Mouse (Mus musculus) heart, embryonic 12.5 days (tissue): ENCODE results near the gene Narfl. TPM values are rescaled to one million over a fixed set of nuclear protein-coding genes. Genes with fewer than 3 reads are reported as not detected.

Experiments used
- ATAC-seq: fragments of 200-750 bp; cut with Nextera tagmentation; 2 replicates; pipeline ENCODE4 v1.8.0; 2017; ENCODE audit warnings: moderate TSS enrichment, moderate library complexity; ENCODE audit not compliant: insufficient number of reproducible peaks, low FRiP score
- H3K27ac ChIP-seq: fragments of 300-500 bp; sonication (generic); 2 replicates; pipeline ENCODE4 v1.5.1; 2016; ENCODE audit warnings: mild to moderate bottlenecking, moderate library complexity; ENCODE audit not compliant: poor library complexity, severe bottlenecking
- H3K27me3 ChIP-seq: fragments of 300-500 bp; sonication (generic); replicated peaks from 2 replicates; pipeline ENCODE4 v1.6.1; 2016; ENCODE audit warnings: mild to moderate bottlenecking, moderate library complexity
- H3K36me3 ChIP-seq: fragments of 300-500 bp; sonication (generic); 2 replicates; pipeline ENCODE4 v1.6.1; 2016; ENCODE audit warnings: mild to moderate bottlenecking, moderate library complexity
- H3K4me1 ChIP-seq: fragments of 300-500 bp; sonication (generic); replicated peaks from 2 replicates; pipeline ENCODE4 v1.6.1; 2016; ENCODE audit warnings: mild to moderate bottlenecking
- H3K4me2 ChIP-seq: fragments of 300-500 bp; sonication (generic); 2 replicates; pipeline ENCODE4 v1.6.1; 2016; ENCODE audit warnings: mild to moderate bottlenecking, moderate library complexity
- H3K4me3 ChIP-seq: fragments of 300-500 bp; sonication (generic); 2 replicates; pipeline ENCODE4 v1.5.1; 2016; ENCODE audit warnings: mild to moderate bottlenecking
- H3K9ac ChIP-seq: fragments of 300-500 bp; sonication (generic); 2 replicates; pipeline ENCODE4 v1.6.1; 2016; ENCODE audit warnings: mild to moderate bottlenecking, moderate library complexity
- H3K9me3 ChIP-seq: fragments of 300-500 bp; sonication (generic); replicated peaks from 2 replicates; pipeline ENCODE4 v1.6.1; 2016; ENCODE audit warnings: mild to moderate bottlenecking, moderate library complexity
- WGBS: fragments of 180-500 bp; shearing (Covaris S2); methylation state at CpG from one replicate; pipeline ENCODE4 v1.1.7; 2016; 5-methylcytosine and 5-hydroxymethylcytosine counted together
- polyA plus RNA-seq: library from polyadenylated mRNA; unstranded; fragments of >200 nt; fragmentation: Nextera tagmentation; extraction: Ambion mirVana; gene quantifications from 2 replicates; pipeline ENCODE4 v1.2.1, GENCODE M21; 2016

Gene Narfl
- polyA plus RNA-seq, 1 experiment from 2014 or later, result 31.8 TPM

DNA sequence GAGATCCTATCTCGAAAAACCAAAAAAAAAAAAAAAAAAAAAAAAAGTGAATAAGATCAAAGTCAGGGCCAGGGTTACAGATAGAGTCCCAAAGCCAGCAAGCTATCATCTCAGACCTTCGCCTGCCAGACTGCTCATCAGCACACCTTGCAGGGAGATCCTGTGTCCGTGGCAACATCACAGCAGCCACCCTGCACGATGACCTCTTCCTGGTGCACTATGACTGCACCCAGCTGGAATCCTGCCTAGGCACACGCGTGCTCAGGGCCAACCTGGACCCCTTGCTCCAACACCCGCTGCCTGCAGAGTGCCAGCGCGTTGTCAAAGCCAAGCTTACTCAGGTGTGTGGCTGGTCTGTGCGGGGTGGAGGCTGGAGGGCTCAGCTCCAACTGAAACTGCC, 29.3 kb upstream of the Narfl start:
- Histone ChIP-seq H3K27me3 (peaks cover 38% of the 10 kb centered on the region), H3K27ac (no peak overlapping the region), H3K4me1 (no peaks in the 10 kb centered on the region), H3K9me3 (no peaks in the 10 kb centered on the region), H3K9ac (no peak overlapping the region), H3K36me3 (no peaks in the 10 kb centered on the region), H3K4me3 (no peak overlapping the region), H3K4me2 (no peak overlapping the region)
- WGBS, result 71% methylated on average over 10 of the region's 10 CpGs
- no peak for ATAC-seq

DNA sequence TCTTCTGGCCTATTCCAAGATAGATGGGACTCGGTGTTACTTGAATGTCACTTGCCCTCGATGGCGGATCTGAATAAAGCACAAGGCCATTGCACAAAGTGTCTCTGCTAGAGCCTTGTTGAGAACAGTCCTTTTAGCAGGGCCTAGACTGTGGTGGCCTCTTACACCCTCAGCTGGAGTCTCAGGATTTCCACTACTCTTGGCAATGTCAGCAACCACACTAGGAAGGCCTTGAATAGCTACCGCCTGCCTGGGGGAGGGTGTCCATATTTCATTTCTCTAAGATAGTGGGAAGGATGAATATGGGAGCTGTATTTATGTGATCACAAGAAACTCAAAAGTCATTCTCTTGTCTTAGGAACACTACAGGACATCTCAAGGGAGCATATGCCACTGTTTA, 25.3 kb upstream of the Narfl start:
- H3K27me3 ChIP-seq, result peaks cover 36% of the 10 kb centered on the region
- ATAC-seq, result no peak
- H3K4me3 ChIP-seq, result no peak overlapping the region
- whole genome bisulfite sequencing, result 82% methylated on average over 4 of the region's 4 CpGs
- H3K9me3 ChIP-seq, result no peaks in the 10 kb centered on the region
- peaks cover 12% of the 10 kb centered on the region for H3K4me1 ChIP-seq
- H3K27ac ChIP-seq, result no peak overlapping the region
- H3K4me2 ChIP-seq, result no peak overlapping the region
- no peaks in the 10 kb centered on the region for H3K36me3 ChIP-seq
- H3K9ac ChIP-seq, result no peak overlapping the region

DNA sequence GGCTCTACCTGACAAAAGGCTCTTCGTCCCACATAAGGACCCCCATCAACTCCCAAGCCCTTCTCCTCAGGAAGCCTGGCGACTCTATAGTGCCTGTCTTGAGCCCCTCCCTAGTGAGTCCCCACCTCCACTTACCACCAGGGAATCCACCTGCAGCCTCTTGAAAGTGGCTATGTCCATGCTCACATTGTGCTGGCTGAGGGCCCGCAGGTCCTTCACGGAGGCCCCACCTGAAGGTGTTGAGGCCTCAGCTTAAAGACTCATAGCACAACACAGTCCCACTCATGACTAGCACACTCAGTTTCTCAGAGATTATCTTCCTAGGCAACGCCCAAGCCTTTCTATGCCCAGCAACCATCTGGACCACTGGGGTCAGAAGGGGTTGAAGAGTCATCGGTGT, 24.3 kb upstream of the Narfl start:
- H3K36me3 ChIP-seq, result no peaks in the 10 kb centered on the region
- H3K27me3 ChIP-seq, result peaks cover 38% of the 10 kb centered on the region
- H3K4me1 ChIP-seq, result peaks cover 12% of the 10 kb centered on the region
- ATAC-seq, result no peak
- H3K9ac ChIP-seq, result no peak overlapping the region
- H3K4me2 ChIP-seq, result no peak overlapping the region
- no peaks in the 10 kb centered on the region for H3K9me3 ChIP-seq
- H3K27ac ChIP-seq, result no peak overlapping the region
- no peak overlapping the region for H3K4me3 ChIP-seq
- whole genome bisulfite sequencing, result 76% methylated on average over 6 of the region's 6 CpGs

DNA sequence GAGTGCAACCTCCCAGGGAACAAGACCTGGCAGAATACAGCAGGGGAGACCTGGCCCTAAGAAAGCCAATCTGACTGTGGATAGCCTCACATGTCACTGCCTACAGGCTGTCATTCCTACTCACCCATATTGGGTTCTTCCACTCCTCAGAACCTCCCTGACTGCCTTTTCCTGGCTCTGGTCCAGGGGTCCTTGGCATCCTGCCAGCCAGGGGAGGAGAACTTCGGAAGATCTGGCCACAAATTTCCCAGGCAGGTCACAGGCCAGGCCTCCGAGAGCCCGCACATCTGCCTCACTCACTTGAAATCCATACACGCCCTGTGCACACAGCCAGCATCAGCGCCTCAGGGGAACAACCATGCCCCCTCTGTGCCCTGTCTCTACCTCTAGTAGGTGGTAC, 22.1 kb upstream of the Narfl start:
- Histone ChIP-seq H3K27ac (no peak overlapping the region), H3K4me1 (peaks cover 21% of the 10 kb centered on the region), H3K9me3 (no peaks in the 10 kb centered on the region), H3K4me3 (no peak overlapping the region), H3K9ac (no peak overlapping the region), H3K4me2 (no peak overlapping the region), H3K36me3 (no peaks in the 10 kb centered on the region), H3K27me3 (peaks cover 26% of the 10 kb centered on the region; the same call in 1 of the 2 replicates)
- 46% methylated on average over 5 of the region's 5 CpGs for WGBS
- ATAC-seq, result no peak

DNA sequence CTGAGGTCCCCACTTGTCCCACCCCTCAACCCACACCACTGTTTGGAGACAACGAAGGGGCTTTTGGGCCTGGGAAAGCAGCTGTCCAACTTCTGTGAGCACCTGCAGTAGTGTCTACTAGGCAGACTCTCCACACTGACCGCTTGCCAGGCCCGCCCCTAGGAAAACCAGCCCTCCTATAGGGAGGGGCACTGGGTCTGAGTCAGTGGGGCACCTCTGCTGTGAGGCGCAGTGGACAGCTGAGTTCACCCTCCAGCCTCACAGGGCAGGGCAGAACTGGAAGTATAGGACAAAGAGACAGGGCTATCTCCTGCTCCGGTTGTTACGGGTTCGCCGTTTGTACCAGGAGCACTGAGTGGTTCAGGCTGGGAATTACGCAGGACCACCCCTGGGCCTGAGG, 19.3 kb upstream of the Narfl start, which contains the start of gene Msln:
TSS of gene Msln (minus strand) at position 138 of the 400 bp plus-strand sequence.
- Histone ChIP-seq H3K9ac (no peak within 1 kb of the TSS), H3K27me3 (peaks cover 23% of the 10 kb centered on the region)
- no peak for ATAC-seq

DNA sequence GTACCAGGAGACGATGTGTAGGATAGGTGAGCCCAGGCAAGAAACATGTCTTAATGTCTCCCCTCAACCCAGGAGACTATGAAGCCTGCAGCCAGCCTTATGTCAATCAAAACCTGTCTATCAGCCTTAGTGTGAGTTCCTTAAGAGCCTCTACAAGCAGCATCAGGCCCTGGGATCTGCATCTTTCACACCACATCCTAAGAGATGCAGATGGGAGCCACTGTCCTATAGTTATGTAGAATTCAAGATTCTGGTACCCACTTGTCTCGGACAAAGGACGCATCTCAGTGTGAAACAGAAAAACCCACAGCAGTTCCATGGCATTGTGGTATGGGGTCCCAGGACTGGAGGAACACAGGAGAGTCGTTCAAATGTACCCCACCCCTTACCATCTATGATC, 18.5 kb upstream of the Narfl start:
- Histone ChIP-seq H3K9ac (no peak overlapping the region), H3K4me2 (no peak overlapping the region), H3K4me1 (peaks cover 27% of the 10 kb centered on the region), H3K27ac (no peak overlapping the region), H3K36me3 (no peaks in the 10 kb centered on the region), H3K27me3 (peaks cover 24% of the 10 kb centered on the region), H3K4me3 (no peak overlapping the region), H3K9me3 (no peaks in the 10 kb centered on the region)
- ATAC-seq, result no peak
- 81% methylated on average over 4 of the region's 4 CpGs for WGBS

More for the DNA sequence above, 19.3 kb upstream of the Narfl start, which contains the start of gene Msln:
- WGBS, result 80% methylated on average over 9 of the region's 9 CpGs
- H3K4me3 ChIP-seq, result no peak within 1 kb of the TSS
- no peaks in the 10 kb centered on the region for H3K9me3 ChIP-seq
- H3K4me1 ChIP-seq, result peaks cover 27% of the 10 kb centered on the region
- no peaks in the 10 kb centered on the region for H3K36me3 ChIP-seq
- no peak within 1 kb of the TSS for H3K4me2 ChIP-seq
- no peak within 1 kb of the TSS for H3K27ac ChIP-seq

DNA sequence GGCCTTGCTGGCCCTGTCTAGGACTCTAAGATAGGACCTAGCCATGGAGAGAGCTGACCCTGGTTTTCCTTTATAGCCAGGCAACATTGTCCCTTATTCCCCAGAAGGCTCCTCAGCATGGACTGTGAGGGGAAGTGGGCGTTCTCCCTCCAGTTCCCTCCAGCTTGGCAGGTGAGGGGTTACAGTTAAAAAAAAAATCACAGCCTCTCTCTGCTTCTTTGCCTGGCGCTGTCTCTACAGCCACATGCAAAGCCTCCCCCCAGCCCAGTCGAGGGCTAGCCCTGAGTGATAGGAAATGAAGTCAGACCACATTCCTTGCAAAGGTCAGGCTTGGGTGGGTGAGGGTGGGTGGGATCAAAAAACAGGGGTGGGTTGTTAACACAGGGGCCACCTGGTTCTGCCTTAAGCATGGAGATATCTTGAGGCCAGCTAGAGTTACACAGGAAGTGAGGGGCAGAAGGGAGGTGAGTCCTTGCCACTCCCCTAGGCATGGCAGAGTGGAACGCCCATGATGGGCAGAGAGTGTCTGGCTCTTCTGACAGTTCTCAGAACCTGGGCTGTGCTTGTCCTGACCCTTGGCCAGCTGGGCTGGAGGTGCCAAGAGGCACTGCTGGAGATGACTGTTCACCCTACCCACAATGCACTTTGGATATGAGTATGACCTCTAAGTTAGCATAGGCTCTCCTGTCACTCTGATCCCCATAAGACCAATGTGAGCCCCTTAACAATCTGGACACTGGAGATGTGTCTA, 17.8 kb upstream of the Narfl start:
- H3K4me2 ChIP-seq, result no peak overlapping the region
- no peaks in the 10 kb centered on the region for H3K36me3 ChIP-seq
- no peak overlapping the region for H3K9ac ChIP-seq
- H3K27me3 ChIP-seq, result peaks cover 24% of the 10 kb centered on the region
- H3K9me3 ChIP-seq, result no peaks in the 10 kb centered on the region
- ATAC-seq, result peak; percentile 54; the same call in 1 of the 2 replicates
- no peak overlapping the region for H3K27ac ChIP-seq
- 27% methylated on average over 4 of the region's 4 CpGs for WGBS
- H3K4me1 ChIP-seq, result peaks cover 27% of the 10 kb centered on the region
- no peak overlapping the region for H3K4me3 ChIP-seq

DNA sequence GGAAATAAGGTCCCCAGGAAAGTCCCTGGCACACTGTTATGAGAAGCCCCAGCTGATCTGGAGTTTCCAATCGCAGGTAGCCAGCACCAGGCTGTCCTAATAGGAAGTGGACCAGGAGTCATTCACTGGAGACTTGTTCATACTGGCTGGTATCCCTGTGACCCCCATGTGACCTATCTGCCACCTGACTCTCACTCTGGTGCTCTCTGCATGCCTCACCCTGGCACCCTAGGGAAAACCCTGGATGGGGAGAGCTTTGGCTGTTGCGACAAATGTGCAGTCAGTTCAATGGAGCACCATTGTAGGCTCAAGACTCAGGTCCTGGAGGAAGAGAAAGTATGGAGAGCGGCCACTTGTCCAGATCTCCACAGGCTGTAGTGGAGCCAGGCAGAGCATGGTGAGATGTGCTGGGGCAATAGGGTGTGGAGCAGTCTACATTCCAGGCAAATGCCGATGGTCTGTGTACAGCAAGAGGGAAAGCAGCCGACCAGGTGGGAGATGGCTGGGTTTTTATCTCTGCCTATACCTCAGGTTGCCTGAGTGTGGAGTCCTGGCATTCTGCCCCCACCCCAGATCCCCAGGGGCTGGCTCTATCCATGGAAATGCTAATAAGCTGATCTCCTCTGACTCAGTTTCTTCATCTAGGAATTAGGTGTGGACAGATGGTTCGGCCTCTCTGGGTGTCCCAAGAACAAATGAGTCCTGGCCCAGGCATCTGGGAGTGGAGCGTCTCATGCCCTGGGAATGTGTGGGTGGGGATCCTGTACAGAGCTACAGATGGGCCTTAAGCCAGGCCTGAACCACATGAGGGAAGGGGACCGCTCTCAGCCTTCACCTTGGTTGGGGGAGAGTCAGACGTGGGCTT, 17.0 kb upstream of the Narfl start:
- ATAC-seq, result peak; percentile 38; the same call in 1 of the 2 replicates
- Histone ChIP-seq H3K27ac (no peak overlapping the region), H3K36me3 (no peaks in the 10 kb centered on the region), H3K4me3 (no peak overlapping the region), H3K27me3 (peaks cover 24% of the 10 kb centered on the region), H3K4me1 (peaks cover 19% of the 10 kb centered on the region), H3K4me2 (no peak overlapping the region), H3K9ac (no peak overlapping the region), H3K9me3 (no peaks in the 10 kb centered on the region)
- 65% methylated on average over 9 of the region's 9 CpGs for WGBS

DNA sequence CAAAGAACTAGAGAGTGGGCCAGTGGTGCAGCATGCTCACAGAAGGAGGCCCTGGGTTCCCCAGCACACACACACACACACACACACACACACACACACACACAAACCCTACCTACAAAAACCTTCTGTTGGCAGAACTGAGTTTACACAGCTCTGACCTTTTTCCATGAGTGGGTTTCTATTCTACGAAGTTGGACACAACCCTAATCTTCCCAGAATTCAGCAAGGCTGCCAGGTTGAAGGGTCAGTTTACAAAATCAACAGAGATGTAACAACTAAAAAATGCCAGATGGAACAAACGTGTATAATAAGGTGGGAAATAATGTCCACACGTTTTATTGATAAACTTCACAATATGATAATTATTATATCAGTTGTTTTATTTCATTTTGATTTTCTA, 15.9 kb upstream of the Narfl start:
- H3K4me1 ChIP-seq, result peaks cover 15% of the 10 kb centered on the region; the same call in 1 of the 2 replicates
- H3K4me2 ChIP-seq, result no peak overlapping the region
- H3K27ac ChIP-seq, result no peak overlapping the region
- H3K4me3 ChIP-seq, result no peak overlapping the region
- H3K9me3 ChIP-seq, result no peaks in the 10 kb centered on the region
- no peaks in the 10 kb centered on the region for H3K36me3 ChIP-seq
- no peak overlapping the region for H3K9ac ChIP-seq
- 54% methylated on average over 3 of the region's 3 CpGs for WGBS
- ATAC-seq, result no peak
- peaks cover 21% of the 10 kb centered on the region for H3K27me3 ChIP-seq

DNA sequence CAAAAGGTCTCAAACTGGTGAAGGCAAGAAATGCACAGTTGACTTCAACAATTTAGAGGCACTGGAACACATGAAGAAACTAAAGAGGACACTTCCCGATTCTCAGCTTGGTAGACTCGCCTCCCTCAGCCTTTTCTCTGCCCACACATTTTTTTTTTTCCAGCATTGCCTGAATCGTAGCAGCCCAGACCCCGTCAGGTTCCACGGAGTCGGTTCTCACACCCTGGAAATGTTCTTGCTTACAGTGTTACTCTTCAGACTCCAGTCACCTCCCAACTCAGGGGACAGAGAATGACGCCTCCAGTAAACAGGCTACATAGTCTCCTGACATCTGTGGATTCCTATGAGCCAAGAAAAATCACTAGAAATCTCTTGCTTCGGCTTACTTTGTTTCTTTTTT, 13.4 kb upstream of the Narfl start:
- H3K4me1 ChIP-seq, result peaks cover 13% of the 10 kb centered on the region; the same call in 1 of the 2 replicates
- no peak for ATAC-seq
- no peaks in the 10 kb centered on the region for H3K36me3 ChIP-seq
- H3K4me2 ChIP-seq, result no peak overlapping the region
- 64% methylated on average over 8 of the region's 8 CpGs for WGBS
- peaks cover 7% of the 10 kb centered on the region for H3K27me3 ChIP-seq
- H3K9ac ChIP-seq, result no peak overlapping the region
- H3K4me3 ChIP-seq, result no peak overlapping the region
- no peaks in the 10 kb centered on the region for H3K9me3 ChIP-seq
- H3K27ac ChIP-seq, result no peak overlapping the region

DNA sequence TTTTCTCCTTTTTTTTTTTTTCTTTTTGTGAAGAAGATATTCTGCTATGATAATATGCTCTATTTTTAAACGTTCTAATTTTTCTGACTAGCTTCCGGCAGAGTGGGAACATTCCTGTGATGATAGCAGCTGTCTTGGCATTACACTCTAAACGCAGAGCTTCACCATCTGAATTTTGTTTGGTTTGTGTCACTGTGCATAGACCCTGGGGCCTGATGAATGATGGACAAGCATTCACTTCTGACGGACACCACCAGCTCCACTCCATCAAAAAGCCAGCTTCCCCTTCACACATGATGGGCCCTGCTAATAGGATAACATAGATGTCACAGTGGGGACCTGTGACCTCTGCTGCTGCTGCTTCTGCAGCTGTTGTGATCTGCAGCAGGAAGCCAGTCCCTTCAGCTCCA, 12.0 kb upstream of the Narfl start:
- Histone ChIP-seq H3K9ac (no peak overlapping the region), H3K27me3 (peaks cover 7% of the 10 kb centered on the region), H3K4me3 (no peak overlapping the region), H3K4me1 (0 out of 2 replicates have a peak, but pooled peaks cover 5% of the 10 kb centered on the region), H3K4me2 (no peak overlapping the region), H3K9me3 (no peaks in the 10 kb centered on the region), H3K27ac (no peak overlapping the region), H3K36me3 (no peaks in the 10 kb centered on the region)
- 32% methylated on average over 4 of the region's 4 CpGs for WGBS
- no peak for ATAC-seq
